Mouse (Mus musculus) inflammation-experienced regulatory T-cells, adult 6 months (primary cell): ENCODE measurements around the gene Pdgfa. TPM values are rescaled to one million over a fixed set of nuclear protein-coding genes. Genes with fewer than 3 reads are reported as not detected.

ENCODE experiments used
- ATAC-seq: one replicate; pipeline ENCODE4 v1.8.0; 2017
- polyA plus RNA-seq, 3 experiments: library from polyadenylated mRNA; unstranded; fragments of 100-300 nt; shearing (Covaris generic); gene quantifications; one replicate each; pipeline ENCODE4 v1.2.1; 2017

Pdgfa gene
- polyA plus RNA-seq, 3 experiments from 2014 or later = 0.35 TPM; not detected in 2

GRCm38 (mm10) chr5:138994786-138995720 is 2.1 kb downstream of the Pdgfa start:
- ATAC-seq = no peak

GRCm38 (mm10) chr5:138994108-138994785 is 2.9 kb downstream of the Pdgfa start:
- no peak for ATAC-seq

GRCm38 (mm10) chr5:138993371-138994107 is 3.6 kb downstream of the Pdgfa start:
- no peak for ATAC-seq

- no peak for ATAC-seq
Measured at GRCm38 (mm10) chr5:138992611-138993370, 4.4 kb downstream of the Pdgfa start.

GRCm38 (mm10) chr5:138991734-138992133 is 5.4 kb downstream of the Pdgfa start:
- no peak for ATAC-seq

- ATAC-seq = no peak
Measured at GRCm38 (mm10) chr5:138990659-138991380, 6.3 kb downstream of the Pdgfa start.

GRCm38 (mm10) chr5:138989567-138989966 is 7.6 kb downstream of the Pdgfa start:
- ATAC-seq = no peak

- no peak for ATAC-seq
Measured at GRCm38 (mm10) chr5:138988764-138989163, 8.4 kb downstream of the Pdgfa start.

- no peak for ATAC-seq
Measured at GRCm38 (mm10) chr5:138987994-138988393, 9.2 kb downstream of the Pdgfa start.

GRCm38 (mm10) chr5:138981921-138982320 is 15.2 kb downstream of the Pdgfa start:
- ATAC-seq = peak; percentile 68

GRCm38 (mm10) chr5:138980608-138981007 is 16.6 kb downstream of the Pdgfa start:
- no peak for ATAC-seq

GRCm38 (mm10) chr5:138979840-138980239 is 17.3 kb downstream of the Pdgfa start:
- ATAC-seq = no peak

GRCm38 (mm10) chr5:138977759-138978158 is 19.4 kb downstream of the Pdgfa start:
- ATAC-seq = no peak

- ATAC-seq = no peak
Measured at GRCm38 (mm10) chr5:138974911-138975485, 22.2 kb downstream of the Pdgfa start.

- ATAC-seq = no peak
Measured at GRCm38 (mm10) chr5:138973480-138973879, 23.7 kb downstream of the Pdgfa start.

- no peak for ATAC-seq
Measured at GRCm38 (mm10) chr5:138971405-138971804, 25.8 kb downstream of the Pdgfa start.

GRCm38 (mm10) chr5:138970056-138970490 is 27.1 kb downstream of the Pdgfa start:
- no peak for ATAC-seq

GRCm38 (mm10) chr5:138966033-138966724 is 31.0 kb downstream of the Pdgfa start:
- ATAC-seq = no peak

GRCm38 (mm10) chr5:138965590-138965989 is 31.6 kb downstream of the Pdgfa start:
- no peak for ATAC-seq

GRCm38 (mm10) chr5:138956427-138956833 is 40.7 kb downstream of the Pdgfa start:
- no peak for ATAC-seq
